In genomic region chr10:122845471-122845870, GRCm38 (mm10) we compare ENCODE assay signal across 9 mouse cellular contexts.
A peak's percentile ranks its signal among the peaks of the same experiment; 100 is the strongest.
DNase-seq lines count a peak whose midpoint lies in the region; ATAC-seq lines count a peak whose summit lies in the region.
"Had no signal": no experiment of that assay in that cellular context is flagged by ENCODE, and none has a peak within 500 bp of the region (broad histone marks: within the 10 kb centered on the region; RNA-seq: fewer than 3 reads in every experiment).

No protein-coding gene starts in this region.

- H3K36me3 ChIP-seq in embryonic facial prominence, embryonic 12.5 days: no peaks in the 10 kb centered on the region
- H3K36me3 ChIP-seq in embryonic facial prominence, embryonic 10.5 days (replicated peaks): no peaks in the 10 kb centered on the region
- H3K36me3 ChIP-seq in neural tube, embryonic 13.5 days: no peaks in the 10 kb centered on the region
- no peaks in the 10 kb centered on the region for H3K36me3 ChIP-seq in heart, embryonic 15.5 days
- H3K36me3 ChIP-seq: neural tube, embryonic 12.5 days had no signal

- no peak for DNase-seq in embryonic facial prominence, embryonic 10.5 days (ENCODE audit: low spot score)
- no peak for DNase-seq in neural tube, embryonic 10.5 days (ENCODE audit: extremely low spot score, low spot score)
- DNase-seq in retina, embryonic 14.5 days (ENCODE audit: low spot score): peak; percentile 68
- no peak for DNase-seq in lung, postnatal 25 days (ENCODE audit: low spot score)

- H3K4me1 ChIP-seq in embryonic facial prominence, embryonic 12.5 days: peaks cover 15% of the 10 kb centered on the region; the same call in 1 of the 2 replicates
- H3K4me1 ChIP-seq in embryonic facial prominence, embryonic 10.5 days: peaks cover 12% of the 10 kb centered on the region
- H3K4me1 ChIP-seq in neural tube, embryonic 13.5 days (replicated peaks): peaks cover 21% of the 10 kb centered on the region
- H3K4me1 ChIP-seq in heart, embryonic 15.5 days (replicated peaks): peaks cover 34% of the 10 kb centered on the region

- 37% methylated on average over 7 of the region's 7 CpGs for WGBS in embryonic facial prominence, embryonic 12.5 days
- WGBS in embryonic facial prominence, embryonic 10.5 days: 52% methylated on average over 7 of the region's 7 CpGs
- WGBS in neural tube, embryonic 13.5 days: 30% methylated on average over 7 of the region's 7 CpGs
- 34% methylated on average over 7 of the region's 7 CpGs for WGBS in heart, embryonic 15.5 days

- 0 out of 2 replicates have a peak, but pooled peaks have one; percentile 57 for ATAC-seq in embryonic facial prominence, embryonic 12.5 days (ENCODE audit: insufficient number of reproducible peaks, insufficient read depth, low FRiP score, low TSS enrichment)
- no peak for ATAC-seq in neural tube, embryonic 13.5 days (ENCODE audit: low read depth)
- ATAC-seq in heart, embryonic 15.5 days (replicated peaks; ENCODE audit: insufficient number of reproducible peaks, insufficient read depth, low FRiP score, low read depth): peak; percentile 53; the same call in 1 of the 2 replicates
- no peak for ATAC-seq in megakaryocyte progenitor cell, adult 5-6 weeks (replicated peaks; ENCODE audit: poor library complexity)

- no peaks in the 10 kb centered on the region for H3K27me3 ChIP-seq in embryonic facial prominence, embryonic 12.5 days
- H3K27me3 ChIP-seq in embryonic facial prominence, embryonic 10.5 days (replicated peaks; ENCODE audit: low read depth, poor library complexity, severe bottlenecking): no peaks in the 10 kb centered on the region
- H3K27me3 ChIP-seq in neural tube, embryonic 13.5 days: no peaks in the 10 kb centered on the region
- no peaks in the 10 kb centered on the region for H3K27me3 ChIP-seq in heart, embryonic 15.5 days
- H3K27me3 ChIP-seq: neural tube, embryonic 12.5 days had no signal

- H3K4me2 ChIP-seq in embryonic facial prominence, embryonic 12.5 days (replicated peaks): no peak overlapping the region
- H3K4me2 ChIP-seq in neural tube, embryonic 13.5 days: no peak overlapping the region
- peak overlapping the region; percentile 30; the same call in 1 of the 2 replicates for H3K4me2 ChIP-seq in heart, embryonic 15.5 days
- H3K4me2 ChIP-seq: neural tube, embryonic 12.5 days had no signal

- peak overlapping the region; percentile 55; the same call in 1 of the 2 replicates for H3K27ac ChIP-seq in embryonic facial prominence, embryonic 12.5 days
- no peak overlapping the region for H3K27ac ChIP-seq in embryonic facial prominence, embryonic 10.5 days (replicated peaks)
- peak overlapping the region; percentile 69 for H3K27ac ChIP-seq in neural tube, embryonic 13.5 days (replicated peaks)
- peak overlapping the region; percentile 85 for H3K27ac ChIP-seq in heart, embryonic 15.5 days
- H3K27ac ChIP-seq: neural tube, embryonic 12.5 days had no signal

- H3K9me3 ChIP-seq in embryonic facial prominence, embryonic 12.5 days: no peaks in the 10 kb centered on the region; the same call in 1 of the 2 replicates
- H3K9me3 ChIP-seq in embryonic facial prominence, embryonic 10.5 days: peaks cover 4% of the 10 kb centered on the region; the same call in 1 of the 2 replicates
- H3K9me3 ChIP-seq in neural tube, embryonic 13.5 days: peaks cover 6% of the 10 kb centered on the region; the same call in 1 of the 2 replicates
- H3K9me3 ChIP-seq in heart, embryonic 15.5 days (replicated peaks): no peaks in the 10 kb centered on the region
- H3K9me3 ChIP-seq: neural tube, embryonic 12.5 days had no signal

- H3K4me3 ChIP-seq in embryonic facial prominence, embryonic 12.5 days: no peak overlapping the region
- H3K4me3 ChIP-seq in embryonic facial prominence, embryonic 10.5 days: no peak overlapping the region
- H3K4me3 ChIP-seq in neural tube, embryonic 13.5 days: no peak overlapping the region
- H3K4me3 ChIP-seq in heart, embryonic 15.5 days: no peak overlapping the region
- H3K4me3 ChIP-seq: neural tube, embryonic 12.5 days had no signal

- no peak overlapping the region for H3K9ac ChIP-seq in embryonic facial prominence, embryonic 12.5 days
- no peak overlapping the region for H3K9ac ChIP-seq in neural tube, embryonic 13.5 days
- H3K9ac ChIP-seq in heart, embryonic 15.5 days: no peak overlapping the region
- H3K9ac ChIP-seq: neural tube, embryonic 12.5 days had no signal

Comparison
In these comparisons a context has a peak if more than half of its experiments do, and no peak if none do; other contexts are left out.
1. ATAC-seq: peak in embryonic facial prominence, embryonic 12.5 days (single experiment) and heart, embryonic 15.5 days (single experiment); none in neural tube, embryonic 13.5 days (single experiment) and megakaryocyte progenitor cell, adult 5-6 weeks (single experiment).